Mouse (Mus musculus) heart, adult 18-20 months (tissue): ENCODE data around the gene Zfp462. TPM values are rescaled to one million over a fixed set of nuclear protein-coding genes. Genes with fewer than 3 reads are reported as not detected.

Experiments used
- DNase-seq, 2 experiments: peaks; one replicate each; pipeline ENCODE4 v3.0.0; 2021 to 2022; ENCODE audit warnings: mixed read lengths in 1 of 2
- total RNA-seq, 2 experiments: library from RNA; stranded (reverse); gene quantifications; 2 replicates each; pipeline ENCODE4 v1.2.3; 2021

Zfp462 gene
- total RNA-seq, 2 experiments from 2014 or later = 2.9 to 4.6 TPM

GRCm38 (mm10) chr4:55121126-55121525, 176.3 kb downstream of the Zfp462 start:
- no peak for DNase-seq

GRCm38 (mm10) chr4:55121952-55122351, 177.1 kb downstream of the Zfp462 start:
- DNase-seq = no peak

DNA sequence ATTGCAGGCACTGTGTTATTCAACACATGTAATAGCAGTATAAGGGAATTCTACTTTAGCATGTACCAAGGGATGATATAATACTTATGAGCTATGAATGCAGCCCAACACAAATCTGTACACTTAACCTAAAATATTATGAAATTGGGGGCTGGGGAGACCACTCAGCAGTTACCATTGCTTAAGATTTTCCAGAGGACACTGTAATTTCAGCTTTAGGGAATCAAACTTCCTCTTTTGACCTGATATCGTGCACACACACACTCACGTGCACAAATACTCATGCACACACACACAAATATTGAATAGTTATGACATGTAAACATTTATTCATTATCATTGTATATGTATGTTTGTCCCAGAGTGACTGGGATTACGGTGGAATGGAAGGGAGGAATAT, 179.3 kb downstream of the Zfp462 start:
- no peak for DNase-seq

DNA sequence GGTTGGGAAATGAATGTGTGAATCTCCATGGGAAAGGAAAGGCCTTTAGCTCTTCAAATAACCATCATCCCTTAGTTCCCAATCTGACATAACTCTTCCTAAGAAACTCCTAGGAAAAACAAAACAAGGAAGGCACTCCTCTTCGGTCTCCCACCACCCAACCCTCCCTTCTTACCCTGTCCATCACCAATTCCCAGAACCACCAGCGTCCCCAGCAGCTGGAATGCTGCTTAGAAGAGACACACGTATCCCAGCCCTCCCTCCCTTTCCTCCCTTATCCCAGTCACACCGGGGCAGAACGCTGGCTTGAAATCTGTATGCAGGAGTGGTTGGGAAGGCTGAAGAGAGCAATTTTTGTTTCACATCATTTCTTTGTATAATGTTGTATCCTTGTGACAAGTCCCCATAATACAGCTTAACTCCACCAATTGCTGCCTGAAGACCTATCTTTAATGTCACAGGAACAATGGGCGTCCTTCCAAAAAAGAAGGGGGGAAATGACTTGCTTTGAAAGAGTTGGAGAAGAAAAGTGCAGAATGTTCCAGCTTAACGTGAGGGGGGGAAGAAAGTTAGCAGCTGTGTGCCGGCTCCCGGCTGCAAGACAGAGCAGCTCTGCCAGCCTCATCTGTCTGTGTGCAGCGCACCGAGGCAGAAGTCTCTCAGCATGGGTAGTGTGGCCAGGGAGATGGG, 180.3 kb downstream of the Zfp462 start:
- DNase-seq = peak; percentile 53 to 54

GRCm38 (mm10) chr4:55125738-55126054, 180.8 kb downstream of the Zfp462 start:
- peak in 1 of 2 experiments; percentile 45 for DNase-seq

- no peak for DNase-seq
Observed at GRCm38 (mm10) chr4:55127228-55127901, 182.5 kb downstream of the Zfp462 start.

GRCm38 (mm10) chr4:55128088-55128835, 183.4 kb downstream of the Zfp462 start:
- DNase-seq = no peak
